Mouse (Mus musculus): ENCODE results near the gene Apoo.
"Not testable (repeated sequence)": the region's sequence is repeated elsewhere in the genome, so short reads cannot be mapped to it uniquely, and the experiment has no call there.

The Apoo gene

DNA sequence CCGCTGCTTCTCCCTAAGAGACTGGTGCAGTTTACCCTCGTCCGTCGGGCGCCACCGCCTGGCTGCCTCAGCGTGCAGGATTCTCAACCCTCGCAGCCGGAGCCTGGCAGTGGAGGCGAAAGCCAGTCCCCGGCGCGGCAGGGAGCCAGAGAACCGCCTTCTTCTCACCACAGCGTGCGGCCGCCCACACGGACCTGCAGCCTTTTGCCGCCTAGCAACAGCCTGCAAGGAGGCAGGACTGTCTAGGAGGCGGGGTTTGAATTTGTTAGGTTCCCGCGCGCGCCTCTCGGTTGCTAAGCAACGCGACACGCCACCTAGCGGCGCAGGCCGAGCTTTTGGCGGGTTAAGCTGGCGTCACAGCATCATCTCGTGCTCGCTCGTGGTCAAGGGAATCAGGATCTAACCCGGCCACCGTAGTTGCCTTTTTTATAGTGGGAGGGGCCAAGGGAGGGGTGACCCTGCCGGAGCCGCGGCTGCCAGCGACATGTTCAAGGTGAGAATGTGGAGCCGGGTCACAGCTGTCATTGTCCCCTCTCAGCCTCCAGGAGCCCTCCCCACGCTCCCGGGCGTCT lies at the start of gene Apoo, which contains the start of gene Fam90a1b:
Apoo (plus strand) TSS at position 448 of the 572 bp plus-strand sequence.
Fam90a1b (minus strand) TSS at position 108 of the 572 bp plus-strand sequence.
- peak; percentile 81 for DNase-seq (ENCODE audit: low spot score)

DNA sequence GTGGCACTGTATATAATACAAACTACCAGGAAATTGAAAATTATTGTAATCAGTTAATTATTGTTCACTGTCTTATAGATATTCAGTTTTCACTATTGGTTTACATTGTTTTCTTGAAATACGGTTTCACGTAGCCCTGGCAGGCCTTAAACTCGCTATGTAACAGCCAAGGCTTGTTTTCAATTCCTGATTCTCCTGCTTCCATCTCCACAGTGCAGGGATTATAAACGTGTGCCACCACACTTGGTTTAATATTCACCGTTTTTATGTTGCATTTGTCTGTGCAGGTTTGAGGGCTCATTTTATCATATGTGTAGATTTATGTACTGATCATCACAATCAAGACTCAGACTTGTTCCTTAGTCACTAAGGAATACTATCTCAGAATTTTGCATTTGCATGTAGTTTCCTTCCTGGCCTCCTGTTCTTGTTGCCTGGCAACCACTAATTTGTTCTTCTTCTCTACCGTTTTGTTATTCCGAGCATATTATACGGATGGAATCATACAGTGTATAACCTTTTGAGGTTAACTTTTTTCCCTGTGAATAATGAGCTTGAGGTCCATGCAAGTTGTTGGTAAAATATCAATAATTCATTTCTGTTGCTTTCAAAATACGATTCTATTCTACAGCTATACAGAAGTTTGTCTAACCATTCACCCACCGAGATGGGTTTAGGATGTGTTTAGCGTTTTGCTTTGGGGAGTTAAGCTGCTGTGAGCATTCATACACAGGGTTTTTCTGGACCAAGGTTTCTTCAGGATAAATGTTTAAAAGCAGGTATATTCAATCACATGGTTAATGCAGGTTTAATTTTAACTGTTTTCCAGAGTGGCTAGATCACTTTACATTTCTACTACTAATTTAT lies 45.6 kb upstream of the Apoo start:
- no peak for DNase-seq (ENCODE audit: low spot score)

DNA sequence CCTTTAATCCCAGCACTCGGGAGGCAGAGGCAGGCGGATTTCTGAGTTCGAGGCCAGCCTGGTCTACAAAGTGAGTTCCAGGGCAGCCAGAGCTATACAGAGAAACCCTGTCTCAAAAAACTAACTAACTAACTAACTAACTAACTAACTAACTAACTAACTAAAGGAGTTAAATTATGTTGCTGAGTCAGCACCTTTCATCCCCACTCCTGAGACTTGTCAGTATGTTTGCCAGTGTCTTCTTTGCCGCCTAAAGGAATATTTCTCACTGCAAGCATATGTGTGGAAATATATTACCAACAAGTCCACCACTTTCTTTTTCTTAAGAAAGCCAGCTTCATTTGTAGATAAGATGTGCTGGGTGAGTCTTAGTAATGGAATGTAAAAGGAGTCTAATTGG lies 23.3 kb upstream of the Apoo start:
- not testable (repeated sequence) for DNase-seq (ENCODE audit: low spot score)

DNA sequence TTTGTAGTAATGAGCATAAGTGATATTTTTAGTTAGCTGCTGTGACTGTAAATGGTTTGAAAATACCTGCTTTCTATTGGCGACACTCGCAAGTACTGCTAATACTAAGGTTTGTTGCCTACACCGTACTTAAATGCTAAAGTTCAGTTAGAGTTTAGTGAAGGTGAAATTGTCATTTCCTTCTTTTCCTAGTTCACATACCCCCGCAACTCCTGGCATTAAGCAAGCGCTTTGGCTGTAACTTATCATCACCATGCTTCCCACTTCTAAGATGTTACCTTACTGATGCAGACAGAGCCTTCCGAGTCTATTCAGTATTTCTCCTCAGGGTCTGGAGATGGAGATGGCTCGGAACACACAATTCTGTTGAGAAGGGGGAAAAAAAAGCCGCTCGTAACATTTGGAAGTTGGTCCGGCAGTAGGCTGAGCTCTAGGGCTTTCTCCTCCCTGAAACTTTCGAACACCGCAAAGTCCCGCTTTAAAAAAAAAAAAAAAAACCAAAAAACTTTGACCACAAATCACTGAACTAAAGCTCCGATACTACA lies 1.5 kb upstream of the Apoo start:
- no peak for DNase-seq (ENCODE audit: low spot score)

DNA sequence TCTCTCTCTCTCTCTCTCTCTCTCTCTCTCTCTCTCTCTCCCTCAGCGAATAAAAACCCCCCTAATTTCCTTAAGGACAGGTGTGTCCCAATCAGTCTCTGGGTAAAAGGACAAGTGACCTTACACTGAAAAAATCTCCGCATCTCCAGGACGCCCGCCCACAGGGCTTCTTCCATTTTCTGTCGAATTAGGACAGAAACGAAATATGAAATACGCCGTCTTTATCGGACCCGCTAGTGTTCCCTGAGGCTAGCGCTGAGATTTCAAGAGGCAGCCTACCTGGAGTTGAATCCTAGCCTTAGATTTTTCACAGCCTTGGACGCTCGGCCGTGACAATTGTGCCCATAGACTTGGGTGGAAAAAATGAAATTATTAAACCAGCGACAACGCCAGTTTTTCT lies 888 bp upstream of the Apoo start:
- DNase-seq (ENCODE audit: low spot score), result no peak

DNA sequence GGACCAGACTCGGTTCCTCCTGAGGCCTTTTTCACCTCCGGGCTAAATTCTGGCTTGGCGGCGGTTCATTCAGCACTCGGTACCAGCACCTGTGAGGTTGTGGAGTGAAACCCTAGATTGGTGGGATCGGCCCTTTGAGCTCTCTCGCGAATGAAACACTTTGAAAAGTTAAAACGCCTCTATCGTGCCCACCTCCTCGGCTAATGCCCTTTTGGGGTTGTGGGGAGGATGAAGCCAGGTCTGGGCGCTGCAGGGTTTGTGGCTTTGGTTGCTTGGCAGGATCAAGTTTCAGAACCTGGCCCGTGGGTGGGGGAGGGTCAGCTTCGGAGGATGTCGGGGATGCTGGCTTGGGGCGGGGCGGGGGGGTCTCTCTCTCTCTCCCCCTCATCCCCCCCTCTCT lies 331 bp downstream of the Apoo start:
- no peak for DNase-seq (ENCODE audit: low spot score)

DNA sequence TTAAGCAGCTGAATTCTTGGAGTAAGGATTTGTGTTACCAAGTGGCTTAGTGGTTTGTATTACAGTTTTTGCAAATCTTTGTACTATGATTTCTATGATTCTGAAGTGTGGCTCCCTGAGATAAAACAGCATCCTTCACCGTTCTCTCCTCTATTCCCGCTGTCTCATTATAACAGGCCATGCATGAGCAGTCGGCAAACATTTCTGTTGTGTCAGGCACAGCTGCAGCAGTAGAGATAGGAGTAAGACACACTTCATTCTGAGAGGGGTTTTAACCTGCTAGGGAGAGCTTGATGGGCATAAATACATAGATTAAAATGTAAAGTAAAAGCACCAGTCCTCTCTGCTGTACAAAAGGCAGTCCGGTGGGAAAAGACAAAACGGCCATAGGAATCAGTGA lies 11.8 kb downstream of the Apoo start:
- no peak for DNase-seq (ENCODE audit: low spot score)

DNA sequence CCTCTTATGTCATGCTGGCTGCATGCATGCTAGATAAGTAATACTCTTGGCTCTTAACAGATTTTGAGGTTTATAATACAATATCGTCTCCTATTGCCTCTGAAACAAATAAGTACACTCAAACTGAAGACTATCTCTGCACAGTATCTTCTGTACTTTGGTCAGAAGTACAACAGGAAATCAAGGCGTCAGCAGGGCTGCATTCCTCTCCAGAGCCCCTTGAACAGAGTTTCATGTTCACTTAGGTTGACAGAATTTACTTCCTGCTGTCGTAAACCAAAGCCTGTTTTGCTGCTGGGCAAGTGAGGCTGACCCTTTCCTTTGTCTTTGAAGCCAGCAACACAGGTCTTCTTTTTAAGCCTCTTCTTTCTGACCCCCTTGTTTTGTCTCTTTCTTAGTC lies 42.1 kb downstream of the Apoo start:
- DNase-seq (ENCODE audit: low spot score), result no peak

DNA sequence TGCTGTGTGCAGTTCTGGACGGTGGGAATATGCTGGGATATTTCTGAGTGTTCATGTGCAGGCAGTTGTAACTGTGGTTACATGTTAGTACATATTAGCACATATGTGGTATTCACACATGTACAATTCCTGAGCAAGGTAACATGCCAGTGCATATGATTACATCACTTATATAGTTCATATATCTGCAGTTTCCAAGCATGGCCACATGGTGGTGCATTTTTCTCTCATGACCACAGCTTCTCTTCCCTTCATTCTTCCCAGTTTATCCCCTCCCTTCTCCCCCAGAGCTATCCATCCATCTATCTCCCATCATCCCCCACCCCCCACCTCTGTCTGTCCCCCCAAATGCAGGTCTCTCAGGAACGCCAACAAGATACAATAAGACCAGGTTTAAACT lies 53.3 kb downstream of the Apoo start:
- DNase-seq (ENCODE audit: low spot score), result no peak

DNA sequence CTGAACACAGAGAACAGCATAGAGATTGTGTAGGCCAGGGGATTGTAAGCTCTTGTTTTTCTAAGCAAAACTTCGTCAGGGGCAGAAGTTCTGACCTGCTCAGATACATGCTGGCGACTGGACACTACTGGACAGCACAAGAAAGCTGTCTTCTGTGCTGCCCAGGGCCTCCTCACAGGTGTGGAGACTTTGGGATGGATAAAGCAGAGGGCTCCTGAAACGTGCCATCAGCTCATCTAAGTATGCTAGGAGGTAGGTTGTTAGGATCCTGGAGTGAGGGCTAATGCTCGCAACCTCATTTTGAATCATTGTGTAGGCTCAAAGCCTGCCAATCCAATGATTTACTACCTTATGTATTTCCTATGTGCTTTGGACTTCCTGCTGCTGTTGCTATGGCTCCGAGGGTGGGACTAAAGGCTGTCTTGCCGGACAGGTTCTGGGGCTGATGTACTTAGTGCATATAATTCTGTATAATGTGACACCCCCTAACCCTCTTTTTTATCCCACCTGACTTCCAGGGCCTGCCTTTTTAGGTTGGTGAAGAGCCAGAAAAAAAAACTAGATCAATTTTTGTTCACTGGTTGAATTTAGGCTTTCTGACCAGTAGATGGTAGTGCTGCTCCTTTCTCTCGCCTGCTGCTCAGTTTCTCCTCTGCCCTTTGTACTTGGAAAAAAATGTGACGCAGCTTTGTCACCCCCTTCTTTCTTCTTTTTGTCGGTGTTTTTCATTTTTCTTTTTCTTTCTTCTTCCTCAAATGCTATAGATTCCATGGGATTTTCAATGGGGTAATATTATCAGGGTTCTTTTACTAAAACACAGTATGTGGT lies 64.8 kb downstream of the Apoo start:
- DNase-seq (ENCODE audit: low spot score), result no peak

DNA sequence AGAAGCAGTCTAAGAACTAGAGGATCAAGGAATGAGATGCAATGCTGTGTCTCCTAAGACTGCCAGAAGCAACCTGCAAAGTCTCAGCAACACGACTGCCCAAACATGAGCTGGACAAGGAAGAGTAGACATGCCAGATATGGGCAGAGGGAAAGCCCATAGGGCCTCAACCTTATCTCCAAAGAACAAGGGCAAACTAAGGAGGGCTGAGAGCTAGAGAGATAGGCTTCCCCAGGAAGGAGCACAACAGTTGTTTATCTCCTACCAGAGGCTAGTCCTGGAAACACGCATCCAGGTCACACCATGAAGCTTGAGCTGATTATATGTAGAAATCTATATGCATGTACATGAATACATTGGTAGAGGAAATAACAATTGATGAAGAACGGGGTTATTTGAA lies 78.5 kb downstream of the Apoo start:
- DNase-seq (ENCODE audit: low spot score), result not testable (repeated sequence)

DNA sequence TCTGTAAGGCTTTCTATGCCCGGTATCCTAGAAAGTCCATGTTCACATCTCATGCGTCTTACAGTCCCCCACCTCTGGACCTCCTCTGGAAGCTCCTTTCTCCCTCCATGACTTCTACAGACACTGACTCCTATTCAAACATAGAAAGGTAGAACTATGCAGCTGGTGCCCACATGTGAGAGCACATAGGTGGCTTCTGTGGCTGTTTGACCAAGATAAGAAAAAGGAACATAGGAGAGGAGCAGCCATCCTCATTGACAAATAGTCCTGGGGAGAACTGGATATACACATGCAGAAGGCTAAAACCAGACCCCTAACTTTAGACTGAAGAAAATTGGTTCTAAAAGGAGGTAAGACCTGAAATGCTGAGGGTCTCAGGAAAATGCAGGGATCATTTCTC lies 79.1 kb downstream of the Apoo start:
- not testable (repeated sequence) for DNase-seq (ENCODE audit: low spot score)

DNA sequence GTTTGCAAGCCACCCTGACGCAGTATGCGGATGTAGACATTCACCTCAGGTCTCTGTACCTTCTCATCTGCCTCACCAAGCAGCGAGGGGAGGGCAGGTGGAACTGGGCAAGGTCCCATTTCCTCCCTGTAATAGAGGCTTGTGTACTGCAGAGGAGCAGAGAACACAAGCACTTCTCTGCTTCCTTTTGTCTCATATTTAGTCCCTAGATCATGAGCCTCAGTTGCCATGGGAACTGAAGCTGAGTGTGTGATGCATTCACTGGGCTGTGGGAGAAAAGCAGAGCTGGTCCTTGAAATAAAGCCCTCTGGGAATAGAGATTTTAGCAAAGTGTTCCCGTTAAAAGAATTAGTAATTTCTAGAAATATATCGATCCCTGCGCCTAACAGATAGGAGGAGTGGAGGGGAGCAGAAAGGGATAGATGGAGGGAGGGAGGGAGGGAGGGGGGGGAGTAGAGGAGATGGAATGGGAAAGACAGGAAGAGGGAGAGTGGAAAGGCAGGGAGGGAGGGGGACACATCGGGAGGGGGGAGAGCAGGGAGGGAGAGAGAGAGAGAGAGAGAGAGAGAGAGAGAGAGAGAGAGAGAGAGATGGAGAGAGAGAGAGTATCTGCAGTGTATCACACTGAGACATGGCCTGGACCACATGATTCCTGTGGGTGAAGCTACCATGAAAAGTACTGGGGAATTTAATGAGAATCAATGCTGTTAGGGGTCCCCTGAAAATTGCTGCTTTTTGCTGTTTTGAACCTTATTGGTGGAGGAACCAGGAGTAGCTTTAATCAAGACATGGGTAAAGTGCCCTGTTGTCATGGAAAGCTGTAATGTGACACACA lies 83.3 kb downstream of the Apoo start:
- DNase-seq (ENCODE audit: low spot score), result not testable (repeated sequence)

DNA sequence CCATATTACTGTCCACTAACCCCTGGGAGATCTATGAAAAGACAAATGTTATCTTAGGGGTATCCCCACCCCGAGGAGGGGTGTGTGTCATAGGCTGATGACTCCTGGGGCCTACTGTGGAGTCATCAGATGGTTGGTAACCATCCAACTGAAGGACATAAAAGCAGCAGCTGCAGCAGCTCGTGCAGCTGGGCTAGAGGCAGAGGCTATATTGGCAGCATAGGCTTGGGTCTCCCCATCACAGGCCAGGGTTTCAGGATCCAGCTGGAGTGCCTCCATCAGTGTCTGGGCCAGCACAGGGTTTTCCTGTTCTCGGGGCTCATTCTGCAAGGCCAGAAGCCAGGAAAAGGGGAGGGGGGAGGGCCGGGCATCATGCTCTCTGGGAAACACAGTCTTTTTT lies 92.4 kb downstream of the Apoo start:
- DNase-seq (ENCODE audit: low spot score), result no peak

DNA sequence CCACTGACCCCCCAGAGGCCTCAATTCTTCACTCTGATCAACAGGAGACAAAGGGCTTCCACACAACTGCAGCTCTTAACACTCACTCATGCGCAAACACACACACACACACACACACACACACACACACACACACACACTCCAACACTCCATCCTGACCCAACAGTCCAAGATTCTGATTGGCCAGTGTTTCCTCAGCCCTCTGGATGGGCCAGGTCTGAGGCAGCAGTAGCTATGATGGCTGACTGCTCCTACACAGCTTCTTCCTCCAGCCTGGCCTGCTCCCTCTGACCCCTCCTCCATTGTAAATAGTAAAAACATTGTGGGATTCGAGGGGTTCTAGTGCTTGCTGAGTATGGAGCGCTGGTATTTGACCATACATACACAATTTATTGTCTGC lies 94.6 kb downstream of the Apoo start:
- not testable (repeated sequence) for DNase-seq (ENCODE audit: low spot score)

DNA sequence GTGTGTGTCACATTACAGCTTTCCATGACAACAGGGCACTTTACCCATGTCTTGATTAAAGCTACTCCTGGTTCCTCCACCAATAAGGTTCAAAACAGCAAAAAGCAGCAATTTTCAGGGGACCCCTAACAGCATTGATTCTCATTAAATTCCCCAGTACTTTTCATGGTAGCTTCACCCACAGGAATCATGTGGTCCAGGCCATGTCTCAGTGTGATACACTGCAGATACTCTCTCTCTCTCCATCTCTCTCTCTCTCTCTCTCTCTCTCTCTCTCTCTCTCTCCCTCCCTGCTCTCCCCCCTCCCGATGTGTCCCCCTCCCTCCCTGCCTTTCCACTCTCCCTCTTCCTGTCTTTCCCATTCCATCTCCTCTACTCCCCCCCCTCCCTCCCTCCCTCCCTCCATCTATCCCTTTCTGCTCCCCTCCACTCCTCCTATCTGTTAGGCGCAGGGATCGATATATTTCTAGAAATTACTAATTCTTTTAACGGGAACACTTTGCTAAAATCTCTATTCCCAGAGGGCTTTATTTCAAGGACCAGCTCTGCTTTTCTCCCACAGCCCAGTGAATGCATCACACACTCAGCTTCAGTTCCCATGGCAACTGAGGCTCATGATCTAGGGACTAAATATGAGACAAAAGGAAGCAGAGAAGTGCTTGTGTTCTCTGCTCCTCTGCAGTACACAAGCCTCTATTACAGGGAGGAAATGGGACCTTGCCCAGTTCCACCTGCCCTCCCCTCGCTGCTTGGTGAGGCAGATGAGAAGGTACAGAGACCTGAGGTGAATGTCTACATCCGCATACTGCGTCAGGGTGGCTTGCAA lies 95.9 kb downstream of the Apoo start:
- DNase-seq (ENCODE audit: low spot score), result not testable (repeated sequence)
